Mouse (Mus musculus) lung, embryonic 16.5 days (tissue): ENCODE measurements around the gene Rusc1. TPM values are rescaled to one million over a fixed set of nuclear protein-coding genes. Genes with fewer than 3 reads are reported as not detected.

ENCODE experiments used
- ATAC-seq: fragments of 200-750 bp; cut with Nextera tagmentation; 2 replicates; pipeline ENCODE4 v1.8.0; 2017; ENCODE audit warnings: low read depth, mild to moderate bottlenecking, moderate library complexity
- H3K27ac ChIP-seq: fragments of 300-500 bp; sonication (generic); 2 replicates; pipeline ENCODE4 v1.5.1; 2014; ENCODE audit warnings: mild to moderate bottlenecking, control low read depth, low read length
- H3K27me3 ChIP-seq: fragments of 300-500 bp; sonication (generic); 2 replicates; pipeline ENCODE4 v1.6.1; 2014; ENCODE audit warnings: low read depth, low read length, mixed read lengths; ENCODE audit not compliant: control insufficient read depth, insufficient read depth
- H3K36me3 ChIP-seq: fragments of 300-500 bp; sonication (generic); 2 replicates; pipeline ENCODE4 v1.6.1; 2014; ENCODE audit warnings: low read length; ENCODE audit not compliant: control insufficient read depth, insufficient read depth
- H3K4me1 ChIP-seq: fragments of 300-500 bp; sonication (generic); replicated peaks from 2 replicates; pipeline ENCODE4 v1.6.1; 2014; ENCODE audit warnings: low read length, mixed read lengths; ENCODE audit not compliant: control insufficient read depth, insufficient read depth
- H3K4me2 ChIP-seq: fragments of 300-500 bp; sonication (generic); 2 replicates; pipeline ENCODE4 v1.6.1; 2014; ENCODE audit warnings: low read depth, low read length, control low read depth
- H3K4me3 ChIP-seq: fragments of 300-500 bp; sonication (generic); 2 replicates; pipeline ENCODE4 v1.5.1; 2014; ENCODE audit warnings: mild to moderate bottlenecking, low read length, control low read depth
- H3K9ac ChIP-seq: fragments of 300-500 bp; sonication (generic); 2 replicates; pipeline ENCODE4 v1.6.1; 2014; ENCODE audit warnings: low read length, control low read depth
- H3K9me3 ChIP-seq: fragments of 300-500 bp; sonication (generic); 2 replicates; pipeline ENCODE4 v1.6.1; 2016; ENCODE audit warnings: low read length; ENCODE audit not compliant: control insufficient read depth
- WGBS: fragments of 180-500 bp; shearing (Covaris S2); extraction: QIAGEN DNeasy Blood & Tissue Kit; methylation state at CpG from one replicate; pipeline ENCODE4 v1.1.7; 2014; 5-methylcytosine and 5-hydroxymethylcytosine counted together
- polyA plus RNA-seq: library from polyadenylated mRNA; unstranded; fragments of >200 nt; fragmentation: Nextera tagmentation; extraction: Ambion mirVana; gene quantifications from 2 replicates; pipeline ENCODE4 v1.2.1, GENCODE M21; 2015

Rusc1 gene
- polyA plus RNA-seq, 1 experiment from 2014 or later: 19.7 TPM

DNA sequence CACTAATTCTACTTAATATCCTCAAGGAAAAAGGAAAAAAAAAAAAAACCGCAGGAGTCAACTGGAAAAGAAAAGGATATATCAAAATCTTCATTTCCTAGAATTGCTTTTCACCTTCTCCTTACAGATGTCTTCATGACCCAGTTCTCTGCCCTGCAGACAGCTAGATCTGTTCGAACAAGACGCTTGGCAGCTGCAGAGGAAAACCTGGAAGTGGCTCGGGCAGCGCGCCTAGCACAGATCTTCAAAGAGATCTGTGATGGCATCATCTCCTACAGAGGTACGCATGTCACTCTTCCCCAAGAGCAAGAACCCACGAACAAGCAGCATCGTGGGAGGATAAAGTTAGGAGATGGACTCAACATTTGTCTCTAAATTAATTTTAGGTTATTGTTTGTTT lies 34.8 kb downstream of the Rusc1 start:
- Histone ChIP-seq H3K27ac (no peak overlapping the region), H3K36me3 (peaks cover 44% of the 10 kb centered on the region), H3K4me2 (no peak overlapping the region), H3K9me3 (no peaks in the 10 kb centered on the region), H3K4me3 (no peak overlapping the region), H3K27me3 (no peaks in the 10 kb centered on the region), H3K4me1 (no peaks in the 10 kb centered on the region), H3K9ac (no peak overlapping the region)
- 96% methylated on average over 9 of the region's 9 CpGs for WGBS
- ATAC-seq: no peak

DNA sequence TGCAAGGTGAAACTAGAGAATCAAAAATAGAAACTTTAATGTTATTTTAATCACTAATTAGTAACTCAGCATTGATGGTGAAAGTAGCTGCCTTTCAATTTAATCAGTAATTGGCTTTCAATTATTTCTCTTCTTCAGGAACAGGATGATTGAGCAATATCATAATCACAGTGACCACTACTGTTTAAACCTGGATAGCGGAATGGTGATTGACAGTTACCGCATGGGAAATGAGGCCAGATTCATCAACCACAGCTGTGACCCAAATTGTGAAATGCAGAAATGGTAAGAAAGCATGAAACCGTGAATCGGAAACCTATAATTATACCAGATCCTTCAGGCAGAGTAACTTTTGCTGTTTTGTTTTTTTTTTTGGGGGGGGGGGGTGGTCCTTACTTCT lies 49.8 kb downstream of the Rusc1 start:
- no peaks in the 10 kb centered on the region for H3K27me3 ChIP-seq
- no peaks in the 10 kb centered on the region for H3K9me3 ChIP-seq
- H3K27ac ChIP-seq: no peak overlapping the region
- peaks cover 33% of the 10 kb centered on the region for H3K36me3 ChIP-seq
- 95% methylated on average over 4 of the region's 4 CpGs for WGBS
- H3K4me1 ChIP-seq: no peaks in the 10 kb centered on the region
- H3K4me3 ChIP-seq: no peak overlapping the region
- no peak for ATAC-seq
- H3K4me2 ChIP-seq: no peak overlapping the region
- H3K9ac ChIP-seq: no peak overlapping the region

Other genes with a start within 250 kb of the Rusc1 start
- 37.9 and 41.6 TPM in 2 replicates for gene Msto1, start 179.3 kb downstream of the Rusc1 start, polyA plus RNA-seq
- gene Ash1l, start 142.7 kb downstream of the Rusc1 start, polyA plus RNA-seq: 19.4 and 20.6 TPM in 2 replicates
- gene Dap3, start 142.1 kb downstream of the Rusc1 start, polyA plus RNA-seq: 126 and 130 TPM in 2 replicates
- not detected in 2 replicates for gene Gm43738, start 7.8 kb upstream of the Rusc1 start, polyA plus RNA-seq
- gene Fdps, start 8.6 kb upstream of the Rusc1 start, polyA plus RNA-seq: 132 and 137 TPM in 2 replicates
- 0.18 and 1.3 TPM in 2 replicates for gene Pklr, start 42.8 kb upstream of the Rusc1 start, polyA plus RNA-seq
- 1.1 and 1.6 TPM in 2 replicates for gene Hcn3, start 66.9 kb upstream of the Rusc1 start, polyA plus RNA-seq
- gene Clk2, start 71.5 kb upstream of the Rusc1 start, polyA plus RNA-seq: 22.7 and 25.1 TPM in 2 replicates
- 109 and 115 TPM in 2 replicates for gene Scamp3, start 84.2 kb upstream of the Rusc1 start, polyA plus RNA-seq
- gene Fam189b, start 89.8 kb upstream of the Rusc1 start, polyA plus RNA-seq: 19.4 and 22.2 TPM in 2 replicates
- gene Gba, start 109.6 kb upstream of the Rusc1 start, polyA plus RNA-seq: 46.4 and 47.1 TPM in 2 replicates
- gene Thbs3, start 121.9 kb upstream of the Rusc1 start, polyA plus RNA-seq: 57.7 and 65.4 TPM in 2 replicates
- 174 and 188 TPM in 2 replicates for gene Mtx1, start 133.8 kb upstream of the Rusc1 start, polyA plus RNA-seq
- gene Muc1, start 135.7 kb upstream of the Rusc1 start, polyA plus RNA-seq: 151 and 162 TPM in 2 replicates
- 304 and 314 TPM in 2 replicates for gene Krtcap2, start 152.7 kb upstream of the Rusc1 start, polyA plus RNA-seq
- gene Trim46, start 153.0 kb upstream of the Rusc1 start, polyA plus RNA-seq: 7.2 and 7.7 TPM in 2 replicates
- 135 and 138 TPM in 2 replicates for gene Dpm3, start 166.0 kb upstream of the Rusc1 start, polyA plus RNA-seq
- gene Slc50a1, start 177.3 kb upstream of the Rusc1 start, polyA plus RNA-seq: 65.7 and 66.7 TPM in 2 replicates
- 97.2 and 104 TPM in 2 replicates for gene Efna1, start 187.8 kb upstream of the Rusc1 start, polyA plus RNA-seq
- gene Efna3, start 229.7 kb upstream of the Rusc1 start, polyA plus RNA-seq: 7.1 and 7.5 TPM in 2 replicates
- 19.8 and 24.7 TPM in 2 replicates for gene Efna4, start 244.7 kb upstream of the Rusc1 start, polyA plus RNA-seq